Mouse (Mus musculus): ENCODE measurements at regions not wholly inside any gene's neighbourhood (a gene's known extent, or its start where the extent isn't known, plus 50 kb on each side); places are given as distances from the start of the nearest gene placed in this dataset.

DNA sequence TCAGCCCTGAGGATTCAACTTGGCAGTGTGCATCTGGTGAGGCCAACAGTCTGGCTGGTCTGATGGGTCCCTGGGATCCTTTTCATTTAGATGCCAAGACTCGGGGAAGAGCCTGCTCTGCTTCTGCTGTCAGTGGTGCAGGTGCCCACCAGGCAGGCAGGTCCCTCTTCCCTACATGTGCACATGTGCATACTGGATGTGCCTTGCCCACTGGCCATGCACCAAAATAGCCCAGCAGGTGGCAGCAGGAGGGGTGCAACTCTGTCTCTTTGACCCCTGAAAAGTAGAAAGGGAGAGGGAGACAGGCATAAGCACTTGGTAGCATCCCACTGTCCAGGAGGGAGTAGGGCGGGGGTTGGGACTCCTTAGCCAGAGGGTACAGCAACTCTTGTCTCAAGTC lies 116.2 kb upstream of the Bank1 start:
- no peaks in the 10 kb centered on the region for H3K9me3 ChIP-seq
- no peak overlapping the region for H3K4me3 ChIP-seq
- H3K4me2 ChIP-seq = no peak overlapping the region
- no peak for ATAC-seq (ENCODE audit: insufficient number of reproducible peaks, insufficient read depth, low FRiP score, low TSS enrichment, low read depth)
- no peaks in the 10 kb centered on the region for H3K27me3 ChIP-seq
- no peaks in the 10 kb centered on the region for H3K4me1 ChIP-seq
- 78% methylated on average over 2 of the region's 2 CpGs for WGBS
- no peak overlapping the region for H3K9ac ChIP-seq
- H3K27ac ChIP-seq = no peak overlapping the region
- no peaks in the 10 kb centered on the region for H3K36me3 ChIP-seq

DNA sequence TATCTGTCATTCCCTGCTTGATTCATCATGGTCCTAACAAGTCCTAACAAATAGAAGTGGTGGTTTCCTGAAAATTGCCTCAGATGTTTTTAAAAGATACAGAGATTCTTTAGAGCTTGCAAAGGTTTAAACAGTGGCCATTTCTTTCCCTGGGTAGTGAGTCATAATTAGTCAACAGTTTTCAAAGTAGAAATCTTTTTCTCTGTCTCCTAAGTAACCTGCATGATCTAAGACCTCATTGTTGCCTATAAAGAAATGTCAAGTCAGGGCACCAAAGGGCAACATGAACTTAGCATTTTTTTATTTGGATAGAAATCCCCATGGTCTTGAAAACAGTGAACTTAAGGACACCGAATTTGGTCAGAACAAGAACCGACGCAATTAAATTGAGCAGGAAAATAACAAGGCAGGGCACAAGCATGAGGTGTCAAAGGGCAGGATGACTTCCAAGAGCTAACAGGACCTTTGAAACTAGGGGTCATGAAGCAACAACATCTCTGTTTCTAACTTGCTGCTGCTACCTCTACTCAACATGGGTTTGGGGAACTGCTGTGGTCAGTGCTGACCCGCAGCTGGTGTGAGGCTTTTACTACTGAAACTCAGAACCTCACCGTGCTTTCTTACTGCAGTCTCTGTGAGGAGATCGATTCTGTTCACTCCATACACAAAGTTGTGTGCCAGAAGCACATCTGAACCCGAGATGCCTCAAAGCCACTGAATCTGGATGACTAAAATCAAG lies 114.2 kb upstream of the Bank1 start:
- Histone ChIP-seq H3K9me3 (no peaks in the 10 kb centered on the region), H3K36me3 (no peaks in the 10 kb centered on the region), H3K4me1 (no peaks in the 10 kb centered on the region), H3K27me3 (no peaks in the 10 kb centered on the region), H3K4me3 (no peak overlapping the region), H3K9ac (no peak overlapping the region), H3K4me2 (no peak overlapping the region), H3K27ac (no peak overlapping the region)
- WGBS = 54% methylated on average over 7 of the region's 7 CpGs
- ATAC-seq (ENCODE audit: insufficient number of reproducible peaks, insufficient read depth, low FRiP score, low TSS enrichment, low read depth) = no peak

DNA sequence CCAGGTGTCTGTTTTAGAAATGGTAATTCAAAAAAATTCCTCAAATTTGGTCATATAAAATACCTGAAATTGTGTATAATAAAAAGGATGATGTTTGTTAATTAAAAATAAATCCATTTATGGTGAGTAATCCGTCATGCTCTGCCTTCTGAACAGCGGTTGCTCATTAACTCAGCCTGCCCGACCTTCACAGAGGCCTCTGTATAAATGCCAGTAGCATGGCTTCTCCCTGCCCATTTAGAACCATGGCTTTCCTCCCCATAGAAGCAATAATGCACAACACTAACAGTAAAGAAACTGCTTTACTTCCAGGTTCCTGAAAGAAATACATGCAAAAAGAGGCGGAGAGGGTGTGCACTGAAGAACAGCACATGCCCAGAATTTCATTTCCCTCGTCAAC lies 113.5 kb upstream of the Bank1 start:
- Histone ChIP-seq H3K4me3 (no peak overlapping the region), H3K27ac (no peak overlapping the region), H3K36me3 (no peaks in the 10 kb centered on the region), H3K27me3 (no peaks in the 10 kb centered on the region), H3K4me1 (no peaks in the 10 kb centered on the region), H3K9me3 (no peaks in the 10 kb centered on the region), H3K9ac (no peak overlapping the region), H3K4me2 (no peak overlapping the region)
- ATAC-seq (ENCODE audit: insufficient number of reproducible peaks, insufficient read depth, low FRiP score, low TSS enrichment, low read depth) = no peak
- WGBS = 83% methylated on average over 5 of the region's 5 CpGs

DNA sequence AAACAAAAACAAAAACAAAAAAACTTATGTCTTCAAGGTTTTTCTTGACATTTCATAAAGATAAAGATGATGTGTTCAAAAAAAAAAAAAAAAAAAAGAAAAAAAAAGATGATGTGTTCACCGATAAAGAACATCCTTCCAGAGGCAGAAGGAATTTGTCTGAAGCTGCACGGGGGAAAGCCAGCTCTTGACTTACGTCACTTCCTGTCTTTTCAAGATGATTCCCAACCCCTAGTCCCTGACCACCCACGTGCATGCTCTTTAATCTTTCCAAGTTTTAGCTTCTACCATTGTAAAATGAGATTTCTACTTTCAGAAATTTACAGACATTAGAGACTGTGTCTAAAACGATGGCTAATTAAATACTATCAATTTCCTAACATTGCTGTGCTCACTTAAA lies 108.5 kb upstream of the Bank1 start:
- Histone ChIP-seq H3K27ac (no peak overlapping the region), H3K4me1 (no peaks in the 10 kb centered on the region), H3K9ac (no peak overlapping the region), H3K36me3 (no peaks in the 10 kb centered on the region), H3K4me3 (no peak overlapping the region), H3K4me2 (no peak overlapping the region), H3K9me3 (no peaks in the 10 kb centered on the region), H3K27me3 (no peaks in the 10 kb centered on the region)
- no peak for ATAC-seq (ENCODE audit: insufficient number of reproducible peaks, insufficient read depth, low FRiP score, low TSS enrichment, low read depth)
- 45% methylated on average over 5 of the region's 5 CpGs for WGBS

DNA sequence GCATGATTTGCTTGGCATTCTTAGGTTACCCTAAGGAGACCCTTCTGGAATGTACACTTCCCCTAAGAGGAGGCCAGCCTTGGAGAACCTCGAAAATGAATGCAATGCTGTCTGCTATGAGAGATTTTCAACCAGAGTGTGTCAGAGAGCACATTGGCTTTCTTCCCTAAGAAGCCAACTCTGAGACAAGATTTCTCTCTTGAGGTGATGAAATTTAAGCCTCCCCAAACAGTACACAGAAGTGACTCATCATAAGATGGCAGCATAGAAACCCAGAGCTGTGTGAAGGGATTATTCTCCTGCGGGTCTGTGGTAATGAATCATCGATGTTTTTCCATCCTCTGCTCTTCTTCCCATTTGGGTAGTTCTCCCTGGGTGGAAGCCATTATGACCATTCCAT lies 106.2 kb upstream of the Bank1 start:
- Histone ChIP-seq H3K9me3 (no peaks in the 10 kb centered on the region), H3K36me3 (no peaks in the 10 kb centered on the region), H3K9ac (no peak overlapping the region), H3K27me3 (no peaks in the 10 kb centered on the region), H3K4me1 (no peaks in the 10 kb centered on the region), H3K4me2 (no peak overlapping the region), H3K27ac (no peak overlapping the region), H3K4me3 (no peak overlapping the region)
- no peak for ATAC-seq (ENCODE audit: insufficient number of reproducible peaks, insufficient read depth, low FRiP score, low TSS enrichment, low read depth)
- WGBS = 74% methylated on average over 3 of the region's 3 CpGs

DNA sequence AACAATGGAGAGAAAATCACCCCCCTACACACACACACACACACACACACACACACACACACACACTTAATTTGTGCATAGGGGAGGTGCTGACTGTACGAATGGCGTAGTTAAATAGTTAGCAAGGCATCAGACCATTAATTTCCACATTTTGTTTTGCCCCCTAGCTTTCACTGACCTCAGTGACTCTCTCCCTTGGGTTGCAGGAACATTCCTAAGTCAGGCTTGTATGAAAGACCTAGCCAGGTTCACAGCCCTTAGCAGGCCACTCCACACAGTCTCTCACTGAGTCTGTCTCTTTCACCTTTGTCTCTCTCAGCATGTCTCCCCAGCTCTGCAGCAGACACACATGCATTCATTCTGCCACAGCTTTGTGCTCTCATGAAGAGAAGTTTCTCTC lies 101.6 kb upstream of the Bank1 start:
- H3K4me1 ChIP-seq = no peaks in the 10 kb centered on the region
- H3K27me3 ChIP-seq = no peaks in the 10 kb centered on the region
- H3K36me3 ChIP-seq = no peaks in the 10 kb centered on the region
- H3K27ac ChIP-seq = no peak overlapping the region
- 71% methylated on average over 2 of the region's 2 CpGs for WGBS
- H3K4me3 ChIP-seq = no peak overlapping the region
- H3K9ac ChIP-seq = no peak overlapping the region
- H3K4me2 ChIP-seq = no peak overlapping the region
- no peak for ATAC-seq (ENCODE audit: insufficient number of reproducible peaks, insufficient read depth, low FRiP score, low TSS enrichment, low read depth)
- H3K9me3 ChIP-seq = no peaks in the 10 kb centered on the region

DNA sequence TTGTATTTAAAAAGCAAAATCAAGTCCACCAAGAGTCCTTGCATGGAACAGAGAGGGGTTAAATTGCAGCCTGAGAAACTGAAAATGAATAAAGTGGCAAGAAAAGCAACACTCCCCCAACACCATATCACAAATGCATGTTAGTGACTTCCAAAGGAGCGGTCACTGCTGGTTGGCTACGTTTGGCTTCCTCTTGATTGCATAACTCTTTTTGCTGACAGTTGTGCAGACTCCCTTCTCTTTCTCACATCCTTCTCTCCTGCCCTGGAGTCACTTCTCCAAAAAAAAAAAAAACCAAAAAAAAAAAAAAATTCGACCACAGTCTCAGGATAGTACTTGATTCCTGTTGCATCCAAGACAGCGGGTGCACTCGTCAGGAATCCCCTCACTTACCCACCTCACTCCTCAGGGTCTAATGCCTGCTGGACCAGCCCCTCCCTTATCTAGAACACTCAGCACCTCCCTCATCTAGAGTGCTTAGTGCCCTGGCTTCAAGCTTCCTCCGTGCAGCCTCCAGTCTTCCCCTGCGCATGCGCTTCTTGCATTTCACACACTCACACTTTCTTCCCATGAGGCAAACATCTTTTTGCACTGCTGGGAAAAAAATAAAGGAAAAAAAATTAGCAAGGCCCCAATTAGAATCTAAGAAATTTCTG lies 100.8 kb upstream of the Bank1 start:
- no peaks in the 10 kb centered on the region for H3K36me3 ChIP-seq
- H3K4me1 ChIP-seq = no peaks in the 10 kb centered on the region
- no peak overlapping the region for H3K4me2 ChIP-seq
- WGBS = 69% methylated on average over 8 of the region's 8 CpGs
- no peak overlapping the region for H3K4me3 ChIP-seq
- no peak overlapping the region for H3K27ac ChIP-seq
- ATAC-seq (ENCODE audit: insufficient number of reproducible peaks, insufficient read depth, low FRiP score, low TSS enrichment, low read depth) = no peak
- H3K9me3 ChIP-seq = no peaks in the 10 kb centered on the region
- H3K27me3 ChIP-seq = no peaks in the 10 kb centered on the region
- no peak overlapping the region for H3K9ac ChIP-seq

DNA sequence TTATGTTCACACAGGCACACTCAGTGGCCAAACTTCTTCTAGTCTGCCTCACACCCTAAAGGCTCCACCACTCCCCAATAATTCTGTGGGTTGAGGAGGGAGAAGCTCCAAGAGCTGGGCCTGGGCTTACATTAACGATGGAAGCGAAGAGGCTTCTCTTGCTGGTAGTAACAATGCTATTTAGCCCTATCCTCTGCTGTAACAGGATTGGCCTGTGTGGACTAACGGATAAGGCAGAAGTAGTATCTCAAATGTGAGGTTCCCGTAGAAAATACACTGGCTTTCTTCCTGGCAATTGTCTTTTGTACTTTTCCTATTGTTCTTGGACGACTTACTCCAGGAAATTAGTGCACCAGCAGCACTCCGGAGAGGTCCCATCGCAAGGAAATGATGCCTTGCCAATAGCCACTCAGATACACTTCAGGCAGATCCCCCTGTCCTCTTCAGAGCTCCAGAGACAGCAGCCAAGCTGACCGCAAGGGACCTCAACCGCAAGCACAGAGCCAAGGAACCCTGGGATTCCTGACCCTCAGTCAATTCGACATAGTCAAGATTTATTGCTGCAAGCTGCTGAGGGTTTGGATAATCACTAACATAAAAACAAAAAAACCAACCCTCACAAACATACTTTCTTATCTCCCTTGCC lies 96.2 kb upstream of the Bank1 start:
- H3K36me3 ChIP-seq = no peaks in the 10 kb centered on the region
- no peak for ATAC-seq (ENCODE audit: insufficient number of reproducible peaks, insufficient read depth, low FRiP score, low TSS enrichment, low read depth)
- H3K4me2 ChIP-seq = no peak overlapping the region
- no peak overlapping the region for H3K9ac ChIP-seq
- H3K4me3 ChIP-seq = no peak overlapping the region
- H3K27me3 ChIP-seq = no peaks in the 10 kb centered on the region
- no peaks in the 10 kb centered on the region for H3K4me1 ChIP-seq
- no peaks in the 10 kb centered on the region for H3K9me3 ChIP-seq
- 85% methylated on average over 10 of the region's 10 CpGs for WGBS
- no peak overlapping the region for H3K27ac ChIP-seq

DNA sequence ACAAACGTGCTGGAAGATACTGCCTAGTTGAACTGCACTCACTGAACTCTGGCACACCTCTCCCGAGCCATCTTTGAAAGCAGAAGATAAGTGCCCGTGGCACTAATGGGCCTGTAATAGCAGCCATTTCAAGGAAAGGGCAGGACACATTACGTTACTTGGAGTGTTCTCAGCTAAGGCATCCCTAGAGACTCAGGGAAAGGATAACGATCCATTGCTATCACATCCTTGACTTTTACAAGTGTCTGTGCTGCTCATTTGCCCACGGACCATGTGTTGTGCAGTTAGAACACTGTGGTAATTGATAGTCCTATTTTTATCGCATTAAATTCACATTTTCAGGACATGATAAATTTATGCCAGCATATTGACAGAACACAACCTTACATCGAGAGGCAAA lies 79.7 kb upstream of the Bank1 start:
- no peak overlapping the region for H3K4me2 ChIP-seq
- ATAC-seq (ENCODE audit: insufficient number of reproducible peaks, insufficient read depth, low FRiP score, low TSS enrichment, low read depth) = no peak
- no peak overlapping the region for H3K9ac ChIP-seq
- H3K4me1 ChIP-seq = no peaks in the 10 kb centered on the region
- no peak overlapping the region for H3K4me3 ChIP-seq
- no peaks in the 10 kb centered on the region for H3K36me3 ChIP-seq
- WGBS = 70% methylated on average over 8 of the region's 8 CpGs
- H3K27me3 ChIP-seq = no peaks in the 10 kb centered on the region
- no peaks in the 10 kb centered on the region for H3K9me3 ChIP-seq
- no peak overlapping the region for H3K27ac ChIP-seq

DNA sequence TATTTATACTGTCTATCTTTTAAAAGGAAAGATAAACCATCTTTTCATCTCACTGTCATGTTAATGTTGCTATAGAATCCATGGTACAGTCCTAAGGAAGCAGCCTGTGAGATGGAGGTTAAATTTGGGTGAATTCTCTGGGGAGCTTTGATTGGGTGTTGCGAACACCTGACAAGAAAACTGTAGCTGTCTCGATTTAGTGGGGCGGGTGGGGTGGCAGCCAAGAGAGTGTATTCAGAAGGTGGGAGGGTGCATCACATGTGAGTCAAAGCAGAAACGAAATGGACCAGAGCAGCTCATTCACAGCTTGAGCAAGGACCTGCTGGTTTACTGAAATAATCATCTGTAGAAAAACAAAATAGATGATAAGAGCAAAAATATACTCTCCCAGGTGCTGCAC lies 57.4 kb upstream of the Bank1 start:
- no peak overlapping the region for H3K9ac ChIP-seq
- H3K36me3 ChIP-seq = no peaks in the 10 kb centered on the region
- 76% methylated on average over 4 of the region's 4 CpGs for WGBS
- H3K4me3 ChIP-seq = no peak overlapping the region
- ATAC-seq (ENCODE audit: insufficient number of reproducible peaks, insufficient read depth, low FRiP score, low TSS enrichment, low read depth) = no peak
- no peaks in the 10 kb centered on the region for H3K4me1 ChIP-seq
- H3K27ac ChIP-seq = no peak overlapping the region
- no peak overlapping the region for H3K4me2 ChIP-seq
- no peaks in the 10 kb centered on the region for H3K9me3 ChIP-seq
- no peaks in the 10 kb centered on the region for H3K27me3 ChIP-seq

DNA sequence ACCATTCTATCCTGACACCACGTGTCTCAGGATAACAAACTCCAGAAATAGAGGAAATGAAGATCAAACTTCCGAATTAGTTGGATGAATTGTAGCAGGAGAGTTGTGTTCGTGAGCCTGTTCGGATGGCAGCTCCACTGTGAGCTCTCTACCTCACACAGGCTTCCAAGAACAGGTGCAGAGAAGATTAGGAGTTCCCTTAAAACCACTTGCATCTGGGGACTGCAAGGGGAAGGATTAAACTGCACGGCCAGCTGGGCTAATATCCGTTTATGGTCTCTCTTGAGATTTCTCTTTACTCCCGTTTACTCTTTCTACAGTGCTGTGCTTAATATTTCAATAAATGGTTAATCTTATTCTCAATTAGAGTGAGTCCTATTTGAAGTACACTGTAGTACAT lies 54.8 kb upstream of the Bank1 start:
- H3K27ac ChIP-seq = no peak overlapping the region
- H3K36me3 ChIP-seq = no peaks in the 10 kb centered on the region
- no peak for ATAC-seq (ENCODE audit: insufficient number of reproducible peaks, insufficient read depth, low FRiP score, low TSS enrichment, low read depth)
- H3K9me3 ChIP-seq = no peaks in the 10 kb centered on the region
- 57% methylated on average over 7 of the region's 7 CpGs for WGBS
- H3K9ac ChIP-seq = no peak overlapping the region
- H3K4me1 ChIP-seq = no peaks in the 10 kb centered on the region
- no peak overlapping the region for H3K4me2 ChIP-seq
- no peak overlapping the region for H3K4me3 ChIP-seq
- H3K27me3 ChIP-seq = no peaks in the 10 kb centered on the region

DNA sequence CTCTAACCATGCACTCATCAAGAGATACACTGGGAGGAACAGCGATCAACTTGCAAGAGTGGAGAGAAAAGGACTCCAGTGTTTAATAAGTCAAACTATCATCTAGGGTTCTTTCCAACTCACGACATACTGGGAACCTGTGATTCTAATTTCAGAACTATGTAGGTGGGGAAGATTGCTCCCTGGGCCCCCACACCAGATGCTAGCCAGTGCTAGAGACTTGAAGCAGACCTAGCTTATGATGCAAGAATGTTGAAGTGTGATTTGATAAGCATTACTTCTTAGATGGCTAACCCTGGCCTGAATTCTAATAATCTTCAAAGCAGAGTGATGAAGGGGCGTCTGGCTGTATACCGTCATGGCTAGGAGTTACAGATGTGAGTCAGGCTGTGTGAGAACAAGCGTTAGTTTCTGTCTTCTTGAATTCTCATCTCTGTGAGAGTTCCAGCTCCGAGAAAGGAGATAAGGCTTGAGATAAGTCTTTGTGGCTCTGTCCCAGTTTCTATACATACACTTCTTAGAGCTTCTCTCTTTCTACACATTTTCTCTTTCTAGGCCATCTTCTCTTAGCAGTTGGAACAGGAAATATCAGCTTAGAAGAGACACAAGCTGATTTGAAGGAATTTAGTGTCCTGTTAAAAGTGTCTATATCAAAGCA lies 54.0 kb upstream of the Bank1 start:
- Histone ChIP-seq H3K27me3 (no peaks in the 10 kb centered on the region), H3K9ac (no peak overlapping the region), H3K9me3 (no peaks in the 10 kb centered on the region), H3K27ac (no peak overlapping the region), H3K4me3 (no peak overlapping the region), H3K36me3 (no peaks in the 10 kb centered on the region), H3K4me2 (no peak overlapping the region), H3K4me1 (no peaks in the 10 kb centered on the region)
- WGBS = 78% methylated on average over 6 of the region's 6 CpGs
- ATAC-seq (ENCODE audit: insufficient number of reproducible peaks, insufficient read depth, low FRiP score, low TSS enrichment, low read depth) = no peak

All from embryonic facial prominence, embryonic 13.5 days (tissue).